Mouse (Mus musculus) heart, embryonic 14.5 days (tissue): ENCODE measurements around the gene Cyp39a1. TPM values are rescaled to one million over a fixed set of nuclear protein-coding genes. Genes with fewer than 3 reads are reported as not detected.
A peak's percentile ranks its signal among the peaks of the same experiment; 100 is the strongest.

ENCODE experiments used
- ATAC-seq: fragments of 200-750 bp; cut with Nextera tagmentation; 2 replicates; pipeline ENCODE4 v1.8.0; 2017; ENCODE audit warnings: low read depth, moderate TSS enrichment; ENCODE audit not compliant: insufficient number of reproducible peaks, insufficient read depth, low FRiP score
- H3K27ac ChIP-seq, 2 experiments: fragments of 200-500 bp in 1 of 2; fragments of 300-500 bp in 1 of 2; sonication (generic) in 1 of 2; replicated peaks in 1 of 2; 2 replicates each; pipeline ENCODE4 v1.5.1; 2012 to 2014; ENCODE audit warnings: low read depth in 2 of 2, low read length in 2 of 2, control low read depth in 1 of 2, mild to moderate bottlenecking in 1 of 2, mixed read lengths in 1 of 2; ENCODE audit not compliant: control insufficient read depth in 1 of 2, insufficient read depth in 1 of 2
- H3K27me3 ChIP-seq: fragments of 300-500 bp; sonication (generic); 2 replicates; pipeline ENCODE4 v1.6.1; 2014; ENCODE audit warnings: mild to moderate bottlenecking, low read length, control low read depth; ENCODE audit not compliant: control insufficient read depth, insufficient read depth
- H3K36me3 ChIP-seq: fragments of 300-500 bp; sonication (generic); 2 replicates; pipeline ENCODE4 v1.6.1; 2014; ENCODE audit warnings: mild to moderate bottlenecking, control low read depth, low read length, mixed read lengths; ENCODE audit not compliant: control insufficient read depth, insufficient read depth
- H3K4me1 ChIP-seq, 2 experiments: fragments of 200-500 bp in 1 of 2; fragments of 300-500 bp in 1 of 2; sonication (generic) in 1 of 2; 2 replicates each; pipeline ENCODE4 v1.6.1; 2012 to 2014; ENCODE audit warnings: low read length in 2 of 2, control low read depth in 1 of 2, mixed read lengths in 1 of 2; ENCODE audit not compliant: control insufficient read depth in 2 of 2, insufficient read depth in 2 of 2
- H3K4me2 ChIP-seq: fragments of 300-500 bp; sonication (generic); 2 replicates; pipeline ENCODE4 v1.6.1; 2014; ENCODE audit warnings: mild to moderate bottlenecking, low read length
- H3K4me3 ChIP-seq, 2 experiments: fragments of 200-500 bp in 1 of 2; fragments of 300-500 bp in 1 of 2; sonication (generic) in 1 of 2; 2 replicates each; pipeline ENCODE4 v1.5.1; 2012 to 2014; ENCODE audit warnings: low read length in 2 of 2, mild to moderate bottlenecking in 2 of 2, control low read depth in 1 of 2, low read depth in 1 of 2, moderate library complexity in 1 of 2; ENCODE audit not compliant: control insufficient read depth in 1 of 2, insufficient read depth in 1 of 2
- H3K9ac ChIP-seq: fragments of 300-500 bp; sonication (generic); 2 replicates; pipeline ENCODE4 v1.6.1; 2014; ENCODE audit warnings: mild to moderate bottlenecking, low read length
- H3K9me3 ChIP-seq: fragments of 300-500 bp; sonication (generic); 2 replicates; pipeline ENCODE4 v1.6.1; 2016; ENCODE audit warnings: low read length, control low read depth; ENCODE audit not compliant: control insufficient read depth
- WGBS: fragments of 180-500 bp; shearing (Covaris S2); extraction: QIAGEN DNeasy Blood & Tissue Kit; methylation state at CpG from one replicate; pipeline ENCODE4 v1.1.7; 2014; 5-methylcytosine and 5-hydroxymethylcytosine counted together
- polyA plus RNA-seq: library from polyadenylated mRNA; unstranded; fragments of >200 nt; fragmentation: Nextera tagmentation; extraction: Ambion mirVana; gene quantifications from 2 replicates; pipeline ENCODE4 v1.2.1, GENCODE M21; 2014

Cyp39a1 gene
- 48.7 and 51.5 TPM in 2 replicates for polyA plus RNA-seq

- H3K27me3 ChIP-seq, result no peaks in the 10 kb centered on the region
- peak within 1 kb of the TSS; percentile 84 for H3K9ac ChIP-seq
- no peaks in the 10 kb centered on the region for H3K9me3 ChIP-seq
- peak within 1 kb of the TSS; percentile 69 to 89 for H3K27ac ChIP-seq
- under 1% methylated on average over 17 of the region's 17 CpGs for WGBS
- H3K4me3 ChIP-seq, result peak within 1 kb of the TSS; percentile 61 to 88
- H3K36me3 ChIP-seq, result 0 out of 2 replicates have a peak, but pooled peaks cover 3% of the 10 kb centered on the region
- H3K4me1 ChIP-seq, result peaks cover 4 to 15% of the 10 kb centered on the region in 2 experiments; a peak in 3 of 4 replicates
- ATAC-seq, result no peak
- peak within 1 kb of the TSS; percentile 92 for H3K4me2 ChIP-seq
Measured at GRCm38 (mm10) chr17:43667290-43667843, at the start of gene Cyp39a1. TSS of gene Cyp39a1 (plus strand) at chr17:43667425.

DNA sequence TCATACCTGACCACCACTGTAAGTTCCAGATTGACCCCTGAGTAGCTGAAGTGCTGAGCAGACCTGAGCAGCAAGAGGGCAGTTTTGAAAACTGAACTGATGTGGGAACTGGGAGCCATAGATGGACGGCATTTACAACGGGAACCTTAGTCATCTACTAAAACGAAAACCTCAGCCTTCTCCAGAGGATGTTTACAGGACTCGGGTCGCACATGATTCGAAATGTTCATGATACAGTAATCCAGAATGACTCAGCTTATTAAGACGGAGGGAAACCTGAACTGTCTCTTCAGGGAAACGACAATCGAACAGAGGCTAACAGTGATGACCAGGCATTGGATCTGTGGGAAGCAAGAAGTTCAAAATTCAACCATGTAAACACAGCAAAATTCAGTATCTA is 48.1 kb upstream of the Cyp39a1 start:
- no peak overlapping the region for H3K4me3 ChIP-seq

GRCm38 (mm10) chr17:43622076-43622475 is 45.1 kb upstream of the Cyp39a1 start:
- Histone ChIP-seq H3K4me2 (no peak overlapping the region), H3K4me3 (no peak overlapping the region), H3K9ac (no peak overlapping the region), H3K9me3 (no peaks in the 10 kb centered on the region), H3K4me1 (no peaks in the 10 kb centered on the region), H3K36me3 (no peaks in the 10 kb centered on the region), H3K27me3 (no peaks in the 10 kb centered on the region), H3K27ac (no peak overlapping the region)
- 84% methylated on average over 10 of the region's 10 CpGs for WGBS
- no peak for ATAC-seq

More for the DNA sequence above, 48.1 kb upstream of the Cyp39a1 start:
- no peaks in the 10 kb centered on the region for H3K9me3 ChIP-seq
- no peaks in the 10 kb centered on the region for H3K4me1 ChIP-seq
- 84% methylated on average over 9 of the region's 9 CpGs for WGBS
- no peak overlapping the region for H3K27ac ChIP-seq
- ATAC-seq, result no peak
- H3K4me2 ChIP-seq, result no peak overlapping the region
- no peaks in the 10 kb centered on the region for H3K27me3 ChIP-seq
- no peaks in the 10 kb centered on the region for H3K36me3 ChIP-seq
- no peak overlapping the region for H3K9ac ChIP-seq

GRCm38 (mm10) chr17:43628246-43628645 is 39.0 kb upstream of the Cyp39a1 start:
- H3K9ac ChIP-seq, result no peak overlapping the region
- 87% methylated on average over 10 of the region's 10 CpGs for WGBS
- H3K9me3 ChIP-seq, result no peaks in the 10 kb centered on the region
- H3K4me1 ChIP-seq, result peaks cover 5 to 13% of the 10 kb centered on the region in 2 experiments; a peak in 3 of 4 replicates
- H3K27me3 ChIP-seq, result peaks cover 43% of the 10 kb centered on the region
- ATAC-seq, result no peak
- H3K27ac ChIP-seq, result no peak overlapping the region
- H3K4me3 ChIP-seq, result no peak overlapping the region
- no peak overlapping the region for H3K4me2 ChIP-seq
- H3K36me3 ChIP-seq, result no peaks in the 10 kb centered on the region

DNA sequence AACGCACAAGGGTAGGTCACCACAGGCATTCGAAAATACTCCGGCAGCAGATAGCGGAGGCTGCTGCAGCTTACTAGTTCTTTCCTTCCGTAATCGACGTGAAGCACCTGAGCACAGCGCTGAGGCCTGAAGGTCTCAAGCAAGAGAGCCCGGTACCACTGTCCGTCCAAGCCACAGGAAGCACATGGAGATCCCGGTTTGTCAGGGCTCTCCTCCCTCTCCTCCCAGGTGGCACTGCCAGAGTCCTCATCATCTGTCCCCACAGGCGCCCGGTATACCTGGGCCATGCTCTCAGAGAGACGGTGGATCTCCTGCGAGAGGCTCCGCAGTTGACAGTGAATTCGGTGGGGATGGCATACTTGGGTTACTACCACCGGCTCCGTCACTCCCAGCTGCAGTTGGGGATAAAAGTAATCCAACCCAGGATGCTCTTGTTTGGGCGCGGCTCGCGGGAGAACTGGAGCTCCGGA is 38.2 kb upstream of the Cyp39a1 start:
- peaks cover 5 to 13% of the 10 kb centered on the region in 2 experiments; a peak in 3 of 4 replicates for H3K4me1 ChIP-seq
- no peak for ATAC-seq
- H3K9ac ChIP-seq, result peak overlapping the region; percentile 58; the same call in 1 of the 2 replicates
- H3K4me3 ChIP-seq, result peak overlapping the region; percentile 17 to 41; a peak in 3 of 4 replicates
- H3K9me3 ChIP-seq, result no peaks in the 10 kb centered on the region
- H3K27ac ChIP-seq, result no peak overlapping the region
- peak overlapping the region; percentile 83 for H3K4me2 ChIP-seq
- peaks cover 43% of the 10 kb centered on the region for H3K27me3 ChIP-seq
- 25% methylated on average over 24 of the region's 24 CpGs for WGBS
- H3K36me3 ChIP-seq, result no peaks in the 10 kb centered on the region

GRCm38 (mm10) chr17:43629496-43630426 is 37.5 kb upstream of the Cyp39a1 start, which contains the start of gene Tdrd6:
TSS of gene Tdrd6 (minus strand) at chr17:43630299.
- Histone ChIP-seq H3K27me3 (peaks cover 43% of the 10 kb centered on the region), H3K4me1 (peaks cover 5 to 13% of the 10 kb centered on the region in 2 experiments; a peak in 3 of 4 replicates), H3K36me3 (no peaks in the 10 kb centered on the region), H3K4me2 (peak within 1 kb of the TSS; percentile 83), H3K9me3 (no peaks in the 10 kb centered on the region), H3K9ac (peak within 1 kb of the TSS; percentile 58), H3K4me3 (peak within 1 kb of the TSS; percentile 17 to 41), H3K27ac (no peak within 1 kb of the TSS)
- WGBS, result 4% methylated on average over 79 of the region's 83 CpGs
- ATAC-seq, result no peak

DNA sequence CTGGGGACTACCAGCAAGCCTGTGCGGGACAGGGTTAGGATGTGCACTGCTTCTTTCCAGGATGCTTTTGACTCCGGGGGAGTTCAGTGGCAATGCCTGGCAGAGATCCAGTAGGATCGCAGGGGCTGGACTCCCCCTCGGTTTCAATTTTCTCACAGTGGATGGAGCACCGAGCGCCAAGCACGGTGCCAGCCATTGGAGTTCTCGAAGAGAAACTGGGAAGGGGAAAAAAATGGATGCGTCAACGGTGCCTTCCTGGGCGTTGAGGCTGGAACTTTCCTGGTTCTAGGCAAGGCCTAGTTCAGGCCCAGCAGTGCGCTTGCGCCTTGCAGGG is 36.8 kb upstream of the Cyp39a1 start:
- H3K4me2 ChIP-seq, result peak overlapping the region; percentile 83
- H3K36me3 ChIP-seq, result no peaks in the 10 kb centered on the region
- ATAC-seq, result no peak
- H3K4me3 ChIP-seq, result peak overlapping the region; percentile 17 to 41; a peak in 3 of 4 replicates
- no peak overlapping the region for H3K9ac ChIP-seq
- no peaks in the 10 kb centered on the region for H3K9me3 ChIP-seq
- H3K27me3 ChIP-seq, result peaks cover 43% of the 10 kb centered on the region
- WGBS, result 51% methylated on average over 13 of the region's 13 CpGs
- peaks cover 5 to 13% of the 10 kb centered on the region in 2 experiments; a peak in 3 of 4 replicates for H3K4me1 ChIP-seq
- no peak overlapping the region for H3K27ac ChIP-seq
